Mouse (Mus musculus): ENCODE measurements around the gene Ero1lb. TPM values are rescaled to one million over a fixed set of nuclear protein-coding genes. Genes with fewer than 3 reads are reported as not detected.

Gene Ero1lb
- polyA plus RNA-seq (2015; fragmentation: Nextera tagmentation; extraction: Ambion mirVana): 15.4 and 15.6 TPM in 2 replicates

DNA sequence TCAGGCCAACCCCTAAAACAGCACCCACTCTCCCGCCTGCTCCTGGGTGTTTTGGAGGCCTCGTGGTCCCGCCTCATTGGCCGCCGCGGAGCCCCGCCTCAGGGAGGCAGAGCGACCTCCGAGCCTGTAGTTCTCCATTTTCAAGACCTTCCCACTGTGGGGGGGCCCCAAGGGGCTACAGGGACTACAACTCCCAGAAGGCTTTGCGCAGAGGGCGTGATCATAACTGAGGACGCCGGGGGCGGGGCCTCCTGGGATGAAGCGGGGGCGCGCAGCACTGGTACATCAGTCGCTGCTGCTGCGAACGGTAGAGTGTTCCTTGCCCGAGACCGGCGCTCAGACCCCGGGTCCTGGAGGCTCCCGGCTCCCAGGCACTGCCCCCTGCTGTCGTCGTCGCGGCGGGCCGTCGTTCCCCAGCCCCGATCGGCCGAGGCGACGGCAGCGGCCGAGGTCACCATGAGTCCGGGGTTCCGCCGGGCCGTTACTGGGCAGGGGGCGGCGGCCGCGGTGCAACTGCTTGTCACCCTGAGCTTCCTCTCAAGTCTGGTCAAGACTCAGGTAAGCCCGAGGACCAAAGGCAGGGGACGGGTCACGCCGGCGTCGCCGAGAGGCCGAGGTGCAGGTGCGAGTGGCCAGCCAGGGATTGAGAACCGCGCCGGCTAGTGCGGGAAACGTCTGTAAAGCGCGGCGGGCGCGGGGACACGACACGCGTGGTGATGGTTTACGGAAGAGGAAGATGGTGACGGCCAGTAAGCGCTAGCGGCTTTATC is at the start of gene Ero1lb:
Ero1lb (plus strand) TSS at position 254 of the 770 bp plus-strand sequence.
- Histone ChIP-seq H3K27me3 (replicated peaks; ENCODE audit: control insufficient read depth, insufficient read depth, low read length) (no peaks in the 10 kb centered on the region), H3K9me3 (ENCODE audit: control insufficient read depth, low read length) (no peaks in the 10 kb centered on the region), H3K36me3 (ENCODE audit: control insufficient read depth, insufficient read depth) (no peaks in the 10 kb centered on the region), H3K4me2 (ENCODE audit: low read length) (peak within 1 kb of the TSS; percentile 77), H3K9ac (replicated peaks; ENCODE audit: low read depth, low read length) (peak within 1 kb of the TSS; percentile 68), H3K27ac (ENCODE audit: low read length) (no peak within 1 kb of the TSS), H3K4me3 (replicated peaks; ENCODE audit: low read length) (peak within 1 kb of the TSS; percentile 67), H3K4me1 (replicated peaks; ENCODE audit: control insufficient read depth, insufficient read depth, low read length) (peaks cover 10% of the 10 kb centered on the region)
- WGBS: under 1% methylated on average over 73 of the region's 73 CpGs
- peak; percentile 99 for ATAC-seq

DNA sequence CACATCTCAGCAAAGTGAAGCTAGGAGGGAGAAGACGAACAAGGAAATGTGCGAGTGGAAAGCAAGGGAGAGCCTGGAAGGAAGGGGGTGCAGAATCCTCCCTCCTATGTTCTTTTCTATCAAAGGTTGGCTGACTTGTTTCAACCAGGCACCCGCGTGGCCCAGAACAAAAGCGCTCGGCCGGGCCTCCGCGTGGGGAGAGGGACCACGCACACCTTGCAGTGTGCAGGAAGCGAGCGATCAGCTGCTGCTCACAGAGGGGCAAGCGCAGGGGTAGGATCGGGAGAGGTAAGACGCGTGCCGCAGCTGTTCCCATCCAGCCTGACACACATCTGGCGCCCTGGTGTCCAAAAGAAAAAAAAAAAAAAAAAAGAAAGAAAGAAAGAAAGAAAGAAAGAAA is 46.3 kb upstream of the Ero1lb start:
- peak; percentile 56; the same call in 1 of the 2 replicates for ATAC-seq
- no peak overlapping the region for H3K27ac ChIP-seq (ENCODE audit: low read length)
- peak overlapping the region; percentile 85 for H3K4me2 ChIP-seq (ENCODE audit: low read length)
- H3K27me3 ChIP-seq (replicated peaks; ENCODE audit: control insufficient read depth, insufficient read depth, low read length): no peaks in the 10 kb centered on the region; the same call in none of the 2 replicates
- H3K9me3 ChIP-seq (ENCODE audit: control insufficient read depth, low read length): no peaks in the 10 kb centered on the region
- WGBS: 3% methylated on average over 18 of the region's 18 CpGs
- H3K4me3 ChIP-seq (replicated peaks; ENCODE audit: low read length): peak overlapping the region; percentile 53
- H3K9ac ChIP-seq (replicated peaks; ENCODE audit: low read depth, low read length): peak overlapping the region; percentile 39
- H3K4me1 ChIP-seq (replicated peaks; ENCODE audit: control insufficient read depth, insufficient read depth, low read length): 0 out of 2 replicates have a peak, but pooled peaks cover 2% of the 10 kb centered on the region
- no peaks in the 10 kb centered on the region for H3K36me3 ChIP-seq (ENCODE audit: control insufficient read depth, insufficient read depth)

DNA sequence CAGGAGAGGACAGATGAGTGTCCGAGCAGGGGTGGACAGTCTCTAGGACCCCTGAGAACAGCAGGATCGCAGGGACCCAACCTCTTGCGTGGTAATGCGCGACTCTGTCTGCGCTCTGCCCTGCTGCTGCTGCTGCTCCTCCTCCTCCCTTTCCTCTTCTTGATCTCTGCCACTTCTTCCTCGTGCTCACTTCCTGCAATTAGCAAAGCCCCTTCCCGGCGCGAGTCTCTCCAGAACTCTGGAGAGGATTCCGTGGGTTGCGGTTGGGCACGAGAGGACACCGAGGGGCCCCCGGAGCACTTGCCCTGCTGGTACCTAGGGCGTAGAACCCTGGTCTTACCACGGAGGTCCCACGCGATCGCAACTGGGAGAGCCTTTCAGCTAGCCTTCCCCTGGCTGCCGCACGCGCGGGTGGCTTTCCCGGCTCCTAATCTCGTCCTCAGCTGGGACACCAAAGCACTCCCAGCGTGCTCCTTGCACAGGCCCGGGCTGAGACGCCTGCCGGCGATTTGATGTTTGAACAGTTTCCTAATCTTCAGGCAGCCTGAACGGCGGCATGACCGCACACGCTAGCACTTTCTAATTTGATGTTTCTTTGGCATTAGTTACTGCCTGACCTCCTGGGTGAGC is 45.6 kb upstream of the Ero1lb start, which contains the start of gene Edaradd:
Edaradd (minus strand) TSS at position 484 of the 630 bp plus-strand sequence.
- Histone ChIP-seq H3K27ac (ENCODE audit: low read length) (no peak within 1 kb of the TSS), H3K4me3 (replicated peaks; ENCODE audit: low read length) (peak within 1 kb of the TSS; percentile 53), H3K4me1 (replicated peaks; ENCODE audit: control insufficient read depth, insufficient read depth, low read length) (0 out of 2 replicates have a peak, but pooled peaks cover 2% of the 10 kb centered on the region), H3K4me2 (ENCODE audit: low read length) (peak within 1 kb of the TSS; percentile 85), H3K9me3 (ENCODE audit: control insufficient read depth, low read length) (no peaks in the 10 kb centered on the region), H3K27me3 (replicated peaks; ENCODE audit: control insufficient read depth, insufficient read depth, low read length) (no peaks in the 10 kb centered on the region; the same call in none of the 2 replicates), H3K36me3 (ENCODE audit: control insufficient read depth, insufficient read depth) (no peaks in the 10 kb centered on the region), H3K9ac (replicated peaks; ENCODE audit: low read depth, low read length) (peak within 1 kb of the TSS; percentile 59)
- peak; percentile 90 for ATAC-seq
- under 1% methylated on average over 35 of the region's 35 CpGs for WGBS

DNA sequence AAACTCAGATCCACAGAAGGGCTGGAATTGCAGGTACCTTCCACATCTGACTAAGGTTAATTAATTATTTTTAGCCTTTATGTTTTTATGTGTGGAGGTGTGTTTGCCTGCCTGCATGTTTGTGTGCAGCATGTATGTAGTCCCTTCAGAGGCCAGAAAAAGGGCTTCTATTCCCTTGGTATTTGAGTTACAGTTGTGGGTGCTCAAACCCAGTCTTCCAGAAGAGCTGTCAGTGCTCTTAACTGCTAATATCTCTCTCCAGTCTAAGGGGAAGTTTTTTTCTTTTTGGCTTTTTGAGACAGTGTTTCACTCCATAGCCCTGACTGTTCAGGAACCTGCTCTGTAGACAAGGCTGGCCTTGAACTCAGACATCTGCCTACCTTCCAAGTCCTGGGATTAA is 43.3 kb upstream of the Ero1lb start:
- H3K27ac ChIP-seq (ENCODE audit: low read length): no peak overlapping the region
- 0 out of 2 replicates have a peak, but pooled peaks cover 2% of the 10 kb centered on the region for H3K4me1 ChIP-seq (replicated peaks; ENCODE audit: control insufficient read depth, insufficient read depth, low read length)
- H3K4me3 ChIP-seq (replicated peaks; ENCODE audit: low read length): no peak overlapping the region
- no peaks in the 10 kb centered on the region; the same call in none of the 2 replicates for H3K27me3 ChIP-seq (replicated peaks; ENCODE audit: control insufficient read depth, insufficient read depth, low read length)
- H3K4me2 ChIP-seq (ENCODE audit: low read length): no peak overlapping the region
- H3K9ac ChIP-seq (replicated peaks; ENCODE audit: low read depth, low read length): no peak overlapping the region
- no peaks in the 10 kb centered on the region for H3K36me3 ChIP-seq (ENCODE audit: control insufficient read depth, insufficient read depth)
- H3K9me3 ChIP-seq (ENCODE audit: control insufficient read depth, low read length): no peaks in the 10 kb centered on the region
- ATAC-seq: no peak

DNA sequence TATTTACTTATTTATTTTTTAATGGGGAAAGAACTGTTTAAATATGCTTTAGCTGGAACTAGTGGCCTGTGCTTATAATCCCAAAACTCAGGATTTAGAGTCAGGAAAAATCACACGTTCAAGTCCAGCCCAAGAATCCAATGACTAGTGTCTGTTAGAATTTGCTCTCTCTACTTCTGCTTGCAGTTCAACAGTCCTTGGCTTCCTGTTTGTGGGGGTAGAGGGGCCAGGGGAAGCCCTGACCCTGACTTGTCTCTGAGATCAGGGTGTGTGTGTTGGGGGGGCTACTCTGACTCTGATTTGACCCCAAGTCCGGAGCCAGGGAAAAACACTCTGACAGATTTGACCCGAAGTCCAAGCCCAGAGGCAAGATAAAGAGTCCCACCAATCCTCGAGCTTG is 40.0 kb upstream of the Ero1lb start:
- Histone ChIP-seq H3K4me3 (replicated peaks; ENCODE audit: low read length) (no peak overlapping the region), H3K27me3 (replicated peaks; ENCODE audit: control insufficient read depth, insufficient read depth, low read length) (no peaks in the 10 kb centered on the region), H3K27ac (ENCODE audit: low read length) (no peak overlapping the region), H3K9ac (replicated peaks; ENCODE audit: low read depth, low read length) (no peak overlapping the region), H3K36me3 (ENCODE audit: control insufficient read depth, insufficient read depth) (no peaks in the 10 kb centered on the region), H3K4me2 (ENCODE audit: low read length) (no peak overlapping the region), H3K4me1 (replicated peaks; ENCODE audit: control insufficient read depth, insufficient read depth, low read length) (no peaks in the 10 kb centered on the region), H3K9me3 (ENCODE audit: control insufficient read depth, low read length) (no peaks in the 10 kb centered on the region)
- no peak for ATAC-seq
- 94% methylated on average over 4 of the region's 4 CpGs for WGBS

DNA sequence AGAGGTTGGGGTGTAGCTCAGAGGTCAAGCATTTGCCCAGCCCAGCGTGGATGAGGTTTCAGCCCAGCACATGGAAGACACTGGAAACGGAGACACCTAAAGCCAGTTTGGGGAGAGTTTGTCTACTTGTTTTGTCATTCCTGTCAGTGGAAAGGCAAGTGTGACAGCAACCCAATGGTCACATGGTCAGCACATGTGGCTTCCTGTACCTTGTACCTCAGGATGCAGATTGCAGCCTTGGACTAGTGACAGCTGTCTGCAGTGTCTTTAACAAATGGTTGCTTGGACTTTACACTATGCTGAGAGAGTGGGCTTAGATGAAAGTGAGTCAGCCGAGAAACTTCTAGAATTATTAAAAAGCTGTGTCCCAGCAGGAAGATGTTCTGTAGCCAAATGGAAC is 31.0 kb upstream of the Ero1lb start:
- Histone ChIP-seq H3K4me1 (replicated peaks; ENCODE audit: control insufficient read depth, insufficient read depth, low read length) (peaks cover under 1% of the 10 kb centered on the region; the same call in 1 of the 2 replicates), H3K36me3 (ENCODE audit: control insufficient read depth, insufficient read depth) (no peaks in the 10 kb centered on the region), H3K4me2 (ENCODE audit: low read length) (no peak overlapping the region), H3K27me3 (replicated peaks; ENCODE audit: control insufficient read depth, insufficient read depth, low read length) (no peaks in the 10 kb centered on the region), H3K9me3 (ENCODE audit: control insufficient read depth, low read length) (no peaks in the 10 kb centered on the region), H3K9ac (replicated peaks; ENCODE audit: low read depth, low read length) (no peak overlapping the region), H3K27ac (ENCODE audit: low read length) (no peak overlapping the region), H3K4me3 (replicated peaks; ENCODE audit: low read length) (no peak overlapping the region)
- ATAC-seq: no peak
- 90% methylated on average over 3 of the region's 3 CpGs for WGBS

DNA sequence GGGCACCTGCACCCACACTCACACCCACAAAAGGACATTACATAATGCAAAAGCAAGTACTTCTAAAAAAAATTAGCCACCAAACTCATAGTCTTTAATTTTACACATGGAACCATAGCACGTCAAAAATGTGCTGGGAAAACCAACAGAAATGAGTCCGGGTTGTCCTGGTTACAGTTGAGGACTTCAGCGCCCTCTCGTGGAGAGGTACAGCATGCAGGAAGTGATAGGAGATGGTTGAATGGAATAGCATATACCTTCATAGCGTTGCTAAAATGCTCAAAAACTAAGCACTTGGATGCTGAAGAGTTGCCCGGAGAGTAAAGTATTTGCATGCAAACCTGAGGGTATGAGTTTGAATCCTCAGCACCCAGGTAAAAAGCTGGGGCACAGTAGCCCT is 27.7 kb upstream of the Ero1lb start:
- no peak overlapping the region for H3K9ac ChIP-seq (replicated peaks; ENCODE audit: low read depth, low read length)
- H3K36me3 ChIP-seq (ENCODE audit: control insufficient read depth, insufficient read depth): no peaks in the 10 kb centered on the region
- no peak for ATAC-seq
- no peak overlapping the region for H3K4me3 ChIP-seq (replicated peaks; ENCODE audit: low read length)
- peaks cover 14% of the 10 kb centered on the region for H3K4me1 ChIP-seq (replicated peaks; ENCODE audit: control insufficient read depth, insufficient read depth, low read length)
- no peak overlapping the region for H3K27ac ChIP-seq (ENCODE audit: low read length)
- no peaks in the 10 kb centered on the region for H3K9me3 ChIP-seq (ENCODE audit: control insufficient read depth, low read length)
- peaks cover 7% of the 10 kb centered on the region; the same call in 1 of the 2 replicates for H3K27me3 ChIP-seq (replicated peaks; ENCODE audit: control insufficient read depth, insufficient read depth, low read length)
- WGBS: 72% methylated on average over 6 of the region's 6 CpGs
- H3K4me2 ChIP-seq (ENCODE audit: low read length): no peak overlapping the region

DNA sequence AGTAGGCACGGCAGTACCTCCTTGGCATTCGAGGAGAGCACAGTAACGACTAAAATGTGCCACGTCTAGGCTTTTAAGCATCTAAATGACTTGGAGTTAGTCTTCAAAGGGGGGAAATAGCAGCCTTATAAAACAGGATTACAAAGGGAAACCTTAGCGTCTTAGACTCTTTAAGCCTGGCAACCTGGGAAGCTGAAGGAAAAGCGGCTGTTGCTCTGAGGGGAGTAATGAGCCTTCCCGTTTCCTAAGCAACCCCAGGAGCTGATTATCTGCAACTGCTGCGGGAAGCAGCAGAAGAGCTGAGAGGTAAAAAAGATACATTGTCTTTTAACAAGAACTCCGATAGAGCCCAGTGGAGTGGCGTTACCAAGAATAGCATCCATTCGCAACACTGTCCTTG is 26.0 kb upstream of the Ero1lb start:
- Histone ChIP-seq H3K9ac (replicated peaks; ENCODE audit: low read depth, low read length) (no peak overlapping the region), H3K4me3 (replicated peaks; ENCODE audit: low read length) (peak overlapping the region; percentile 13), H3K27ac (ENCODE audit: low read length) (0 out of 2 replicates have a peak overlapping the region, but pooled peaks have one; percentile 18), H3K9me3 (ENCODE audit: control insufficient read depth, low read length) (no peaks in the 10 kb centered on the region), H3K36me3 (ENCODE audit: control insufficient read depth, insufficient read depth) (no peaks in the 10 kb centered on the region), H3K4me2 (ENCODE audit: low read length) (peak overlapping the region; percentile 39), H3K27me3 (replicated peaks; ENCODE audit: control insufficient read depth, insufficient read depth, low read length) (peaks cover 7% of the 10 kb centered on the region; the same call in 1 of the 2 replicates), H3K4me1 (replicated peaks; ENCODE audit: control insufficient read depth, insufficient read depth, low read length) (peaks cover 14% of the 10 kb centered on the region)
- 4% methylated on average over 11 of the region's 11 CpGs for WGBS
- ATAC-seq: peak; percentile 47

DNA sequence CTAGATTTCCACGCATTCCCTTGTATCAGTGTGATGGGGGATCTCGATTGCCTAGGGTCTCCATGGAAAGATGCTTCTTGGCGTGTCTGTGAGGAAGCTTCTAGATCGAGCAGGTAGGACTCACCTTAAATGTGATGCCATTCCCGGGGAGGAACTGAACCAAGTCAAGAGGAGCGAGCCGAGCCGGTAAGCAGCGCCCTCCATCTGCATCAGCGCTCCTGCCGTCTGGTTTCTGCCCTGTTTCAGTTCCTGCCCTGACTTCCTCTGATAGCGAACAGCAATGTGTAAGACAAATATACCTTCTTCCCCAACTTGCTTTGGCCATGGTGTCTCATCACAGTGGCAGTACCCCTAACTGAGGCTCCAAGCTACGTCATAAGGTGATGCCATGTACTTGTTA is 25.6 kb upstream of the Ero1lb start:
- Histone ChIP-seq H3K27me3 (replicated peaks; ENCODE audit: control insufficient read depth, insufficient read depth, low read length) (peaks cover 7% of the 10 kb centered on the region; the same call in 1 of the 2 replicates), H3K27ac (ENCODE audit: low read length) (0 out of 2 replicates have a peak overlapping the region, but pooled peaks have one; percentile 18), H3K36me3 (ENCODE audit: control insufficient read depth, insufficient read depth) (no peaks in the 10 kb centered on the region), H3K9me3 (ENCODE audit: control insufficient read depth, low read length) (no peaks in the 10 kb centered on the region), H3K4me3 (replicated peaks; ENCODE audit: low read length) (peak overlapping the region; percentile 13), H3K4me1 (replicated peaks; ENCODE audit: control insufficient read depth, insufficient read depth, low read length) (peaks cover 14% of the 10 kb centered on the region), H3K4me2 (ENCODE audit: low read length) (peak overlapping the region; percentile 39), H3K9ac (replicated peaks; ENCODE audit: low read depth, low read length) (no peak overlapping the region)
- ATAC-seq: no peak; the same call in 1 of the 2 replicates
- 42% methylated on average over 13 of the region's 13 CpGs for WGBS
